Mouse (Mus musculus): ENCODE measurements around the gene Rhou.

Rhou gene

GRCm38 (mm10) chr8:123692165-123692962 lies 38.6 kb downstream of the Rhou start:
- no peak for DNase-seq (ENCODE audit: low read depth, low spot score)

- DNase-seq (ENCODE audit: low read depth, low spot score): no peak
These were observed 42.4 kb downstream of the Rhou start for GRCm38 (mm10) chr8:123696167-123696566.

DNA sequence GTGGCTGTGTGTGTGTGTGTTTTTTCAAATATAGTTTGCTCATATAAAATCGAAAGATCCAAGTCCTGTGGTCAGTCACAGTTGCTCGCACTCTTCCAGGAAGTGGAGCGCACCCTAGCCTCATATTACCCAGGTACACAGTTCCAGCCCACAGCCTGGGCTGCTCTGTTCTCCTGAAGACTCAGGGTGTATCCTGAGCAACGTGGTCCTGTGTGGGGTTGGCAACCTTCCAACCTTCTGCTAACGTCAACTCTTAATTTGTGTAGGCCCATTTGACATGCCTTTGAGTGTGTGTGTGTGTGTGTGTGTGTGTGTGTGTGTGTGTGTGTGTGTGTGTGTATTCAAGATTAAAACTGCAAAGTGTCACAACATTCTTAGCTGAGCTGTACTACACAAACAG lies 43.6 kb downstream of the Rhou start:
- DNase-seq (ENCODE audit: low read depth, low spot score): no peak

GRCm38 (mm10) chr8:123700399-123701070 lies 46.8 kb downstream of the Rhou start:
- no peak for DNase-seq (ENCODE audit: low read depth, low spot score)

GRCm38 (mm10) chr8:123701952-123702587 lies 48.3 kb downstream of the Rhou start:
- no peak for DNase-seq (ENCODE audit: low read depth, low spot score)

DNA sequence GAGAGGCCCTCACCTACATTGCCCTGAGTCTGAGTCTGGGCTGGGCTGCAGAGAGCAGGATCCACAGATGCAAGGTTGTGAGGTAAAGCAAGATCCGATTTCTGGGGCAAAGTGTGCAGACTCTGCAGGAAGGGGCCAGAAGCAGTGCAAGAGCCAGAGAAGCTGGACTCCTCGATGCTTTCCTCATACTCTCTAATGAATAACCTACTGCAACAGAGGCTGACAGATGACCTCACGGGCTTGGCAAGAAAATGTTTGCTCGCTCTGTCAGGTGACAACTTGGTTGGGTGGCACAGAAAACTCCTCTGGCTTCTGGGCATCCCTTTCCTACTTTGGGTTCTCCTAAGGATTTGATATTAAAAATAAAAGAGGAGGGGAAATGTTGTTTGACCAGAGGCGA lies 51.6 kb downstream of the Rhou start:
- no peak for DNase-seq (ENCODE audit: low read depth, low spot score)

DNA sequence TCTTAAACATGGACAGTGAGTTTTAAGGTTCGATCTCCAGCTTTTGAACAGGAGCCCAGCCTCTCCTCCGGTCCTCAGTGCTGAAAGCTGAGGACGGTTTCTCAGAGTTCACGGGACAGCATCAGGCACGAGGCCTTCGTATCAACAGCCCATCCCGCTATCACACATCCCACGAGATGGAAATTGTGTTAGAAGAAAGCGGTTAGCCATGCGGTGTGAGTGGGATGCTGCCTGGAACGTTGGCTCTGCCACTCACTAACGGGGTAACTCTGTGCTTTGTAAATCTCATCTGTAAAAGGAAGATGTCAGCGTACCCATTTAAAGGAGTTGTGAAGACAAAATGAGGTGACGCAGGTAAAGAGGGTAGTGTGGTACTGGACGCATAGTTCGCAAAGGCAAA lies 53.4 kb downstream of the Rhou start:
- DNase-seq (ENCODE audit: low read depth, low spot score): no peak

- no peak for DNase-seq (ENCODE audit: low read depth, low spot score)
These were observed 55.0 kb downstream of the Rhou start for GRCm38 (mm10) chr8:123708729-123709128.

DNA sequence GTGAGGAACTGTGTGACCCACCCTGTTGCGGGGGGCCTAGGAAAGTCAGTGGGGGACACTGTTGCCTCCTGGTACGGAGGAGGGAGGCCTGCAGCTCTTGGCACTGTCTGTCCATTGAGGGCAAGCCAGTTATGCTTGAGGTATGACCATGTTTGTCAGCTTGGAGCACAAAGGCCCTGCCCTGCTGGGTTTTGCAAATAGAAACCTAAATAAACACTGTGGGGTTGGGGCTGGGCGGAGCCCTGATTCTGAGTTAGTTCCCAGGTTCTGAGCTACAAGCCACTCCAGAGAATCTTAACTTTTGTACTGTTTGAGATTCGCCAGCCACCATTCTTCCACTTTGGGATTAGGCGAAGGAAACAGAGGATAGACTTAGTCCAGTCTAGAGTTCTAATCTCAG lies 56.6 kb downstream of the Rhou start:
- DNase-seq (ENCODE audit: low read depth, low spot score): no peak

Data from retina, adult 2 months (tissue).